Mouse (Mus musculus) hematopoietic stem cell, adult 5-6 weeks (primary cell): ENCODE measurements at regions not wholly inside any gene's neighbourhood (a gene's known extent, or its start where the extent isn't known, plus 50 kb on each side); places are given as distances from the start of the nearest gene placed in this dataset.

Source experiments
- ATAC-seq, 2 experiments: fragments of 125-278 bp in 1 of 2; replicated peaks in 1 of 2; 2 replicates each; pipeline ENCODE4 v1.8.0; 2016 to 2017; ENCODE audit warnings: inconsistent platforms in 2 of 2, mild to moderate bottlenecking in 2 of 2, moderate number of reproducible peaks in 2 of 2, low read depth in 1 of 2, moderate TSS enrichment in 1 of 2; ENCODE audit not compliant: low FRiP score in 2 of 2, poor library complexity in 2 of 2, severe bottlenecking in 2 of 2, insufficient read depth in 1 of 2, low TSS enrichment in 1 of 2

GRCm38 (mm10) chr14:76818256-76819010 lies 218.1 kb upstream of the Ccdc122 start:
- 0 out of 4 replicates have a peak, but pooled peaks have one; percentile 17 to 42 for ATAC-seq

DNA sequence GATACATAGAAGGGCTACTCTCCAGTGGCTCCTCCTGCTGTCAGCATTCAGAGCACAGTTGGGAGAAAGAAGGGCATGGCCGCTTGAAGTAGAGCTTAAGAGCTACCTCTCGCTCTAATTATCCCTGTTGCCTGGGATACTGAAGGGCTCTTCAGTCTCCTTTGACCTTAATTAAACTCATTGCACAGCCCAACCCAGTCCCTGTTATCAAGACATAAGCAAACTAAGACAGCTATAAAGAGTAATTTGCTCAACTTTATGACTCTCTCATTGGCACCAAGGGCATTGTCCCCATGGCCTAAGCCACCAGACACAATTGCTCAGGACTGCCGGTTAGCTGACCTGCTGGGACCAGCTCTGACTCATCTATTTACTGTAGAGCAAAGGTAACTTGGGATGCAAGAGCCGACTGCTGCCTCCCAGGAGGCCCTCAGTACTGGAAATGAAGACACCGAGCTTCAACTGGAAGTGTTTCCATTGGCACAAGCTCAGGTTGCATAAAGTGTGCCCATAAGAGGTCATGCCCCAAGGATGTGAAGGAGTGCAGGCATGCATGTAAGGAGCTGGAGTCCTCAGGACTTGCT lies 219.3 kb upstream of the Ccdc122 start:
- no peak for ATAC-seq

DNA sequence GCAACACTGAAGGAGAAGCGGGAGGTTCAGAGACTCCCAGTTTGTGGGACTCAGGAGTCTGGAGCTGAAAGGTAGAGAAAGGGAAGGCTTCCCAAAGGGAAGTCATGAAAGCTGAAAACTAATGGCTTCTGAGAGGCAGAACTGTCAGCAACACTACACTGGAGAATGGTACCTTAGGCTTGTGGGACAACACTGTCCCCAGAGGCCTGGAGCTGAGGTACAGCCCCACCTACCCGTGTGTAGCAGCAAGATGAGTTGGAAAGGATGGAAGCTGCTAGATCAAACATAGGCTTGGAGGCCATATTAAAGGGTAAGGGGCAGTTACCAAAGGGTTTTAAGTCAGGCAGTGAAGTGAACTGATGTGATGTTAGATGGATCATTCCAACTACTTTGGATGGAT lies 219.9 kb upstream of the Ccdc122 start:
- no peak for ATAC-seq

- no peak for ATAC-seq
Measured at GRCm38 (mm10) chr14:76812155-76812875, 224.3 kb upstream of the Ccdc122 start.

GRCm38 (mm10) chr14:76810697-76811589 lies 225.6 kb upstream of the Ccdc122 start:
- ATAC-seq: no peak

DNA sequence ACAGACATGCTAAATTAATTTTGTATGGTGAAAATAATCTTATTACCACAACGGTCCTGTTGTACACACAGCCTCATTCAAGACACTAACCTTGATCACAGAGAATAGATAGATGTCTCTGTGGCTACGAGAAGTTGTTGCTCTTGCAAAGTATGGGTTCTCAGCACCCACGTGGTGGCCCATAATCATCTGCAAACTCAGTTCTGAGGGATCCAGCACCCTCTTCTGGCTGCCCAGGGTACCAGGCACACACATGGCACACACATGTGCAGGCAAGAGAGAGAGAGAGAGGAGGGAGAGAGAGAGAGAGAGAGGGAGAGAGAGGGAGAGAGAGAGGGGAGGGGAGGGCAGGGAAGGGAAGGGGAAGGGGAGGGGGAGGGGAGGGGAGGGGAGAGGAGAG lies 226.5 kb upstream of the Ccdc122 start:
- no peak for ATAC-seq

DNA sequence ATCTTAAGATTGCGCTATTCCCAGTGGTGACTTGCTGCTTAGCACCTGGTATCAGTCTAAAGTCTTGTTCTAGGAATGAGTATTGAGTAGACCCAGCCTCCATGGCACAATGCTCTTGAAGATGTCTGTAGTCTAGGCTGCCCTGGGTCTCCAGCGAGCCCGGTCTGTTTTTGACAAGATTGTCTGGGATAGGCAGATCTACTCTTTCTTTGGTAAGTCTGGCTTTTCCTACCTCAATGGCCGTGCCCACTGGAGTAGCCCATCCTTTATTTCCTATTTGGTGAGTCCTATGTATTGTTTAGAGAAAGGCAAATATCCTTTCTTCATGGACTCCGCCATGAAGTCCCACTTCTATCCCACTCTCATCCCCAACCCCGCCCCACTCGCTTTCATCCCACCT lies 227.2 kb upstream of the Ccdc122 start:
- ATAC-seq: no peak

DNA sequence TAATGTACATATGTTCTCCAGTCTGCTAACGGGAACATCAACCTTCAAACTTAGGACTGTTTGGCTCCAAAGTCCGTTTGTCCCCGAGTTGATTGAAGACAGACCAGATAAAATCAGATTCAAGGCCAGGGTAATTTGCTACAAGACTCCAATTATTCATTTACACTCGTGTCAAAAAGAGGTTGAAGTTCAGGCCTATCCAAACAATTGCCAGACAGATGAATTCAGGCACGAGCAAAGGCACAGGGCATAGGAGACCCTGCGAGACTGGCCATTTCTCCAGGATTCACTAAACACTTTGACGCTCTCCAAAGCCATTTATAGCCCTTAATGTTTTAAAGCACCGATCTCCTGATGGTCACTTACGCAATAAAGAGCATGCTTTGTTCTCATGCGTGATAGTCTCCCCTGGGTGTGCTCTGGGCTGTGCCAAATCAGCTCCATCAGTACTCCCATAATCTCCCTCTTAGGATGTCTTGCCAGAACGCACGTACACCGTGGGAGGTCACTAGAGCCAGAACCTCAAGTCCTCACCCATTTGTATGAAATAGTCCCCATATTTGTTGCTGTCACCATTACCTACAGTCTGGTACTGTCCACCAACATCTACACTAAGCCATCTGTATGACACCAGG lies 231.3 kb upstream of the Ccdc122 start:
- no peak for ATAC-seq

- no peak for ATAC-seq
Measured at GRCm38 (mm10) chr14:76804447-76805150, 232.0 kb upstream of the Ccdc122 start.

- no peak for ATAC-seq
Measured at GRCm38 (mm10) chr14:76800181-76800580, 236.4 kb upstream of the Ccdc122 start.

- no peak for ATAC-seq
Measured at GRCm38 (mm10) chr14:76799741-76800140, 236.8 kb upstream of the Ccdc122 start.

DNA sequence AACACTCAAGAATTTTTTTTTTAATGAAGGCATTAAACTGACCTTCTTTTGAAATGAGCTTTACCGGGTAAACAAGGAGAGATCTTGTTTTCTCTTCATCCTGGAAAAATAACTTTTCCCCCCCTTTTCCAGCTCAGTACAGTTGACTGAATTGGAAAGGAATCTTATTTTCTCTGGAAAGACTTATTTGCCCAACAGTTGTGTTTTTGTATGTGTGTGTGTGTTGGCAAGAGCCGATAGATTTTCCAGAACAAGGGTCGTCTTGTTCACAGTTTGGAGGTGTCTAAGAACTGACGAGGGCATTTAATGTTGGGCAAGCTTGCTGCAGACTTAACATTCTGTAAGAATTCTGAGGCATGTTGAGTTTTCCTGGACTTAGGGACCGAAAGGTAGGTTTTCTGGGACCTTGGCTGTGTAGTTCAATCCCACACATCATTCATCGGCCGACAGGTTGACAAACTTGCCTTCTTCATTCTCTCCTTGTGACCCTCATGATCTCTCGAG lies 237.6 kb upstream of the Ccdc122 start:
- no peak for ATAC-seq

DNA sequence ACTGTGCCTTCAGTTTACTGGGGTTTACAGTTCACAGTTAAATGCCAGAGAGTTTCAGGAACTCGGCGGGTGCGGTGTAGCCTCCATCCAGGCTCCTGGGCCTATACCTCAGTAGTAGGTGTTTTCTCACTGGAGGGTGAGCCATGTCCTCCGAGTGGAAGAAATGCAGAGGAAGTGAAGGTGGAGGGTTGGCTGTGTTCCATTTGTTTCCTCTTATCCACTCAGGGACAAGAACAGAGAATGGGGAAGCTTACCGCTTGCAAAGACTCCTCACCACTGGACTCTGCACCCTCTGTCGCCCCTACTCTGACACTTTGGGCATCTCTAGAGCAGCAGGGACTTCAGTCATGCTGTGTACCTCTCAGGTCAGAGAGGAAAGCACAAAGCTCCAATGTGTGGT lies 238.1 kb upstream of the Ccdc122 start:
- peak; percentile 42 to 56 for ATAC-seq

DNA sequence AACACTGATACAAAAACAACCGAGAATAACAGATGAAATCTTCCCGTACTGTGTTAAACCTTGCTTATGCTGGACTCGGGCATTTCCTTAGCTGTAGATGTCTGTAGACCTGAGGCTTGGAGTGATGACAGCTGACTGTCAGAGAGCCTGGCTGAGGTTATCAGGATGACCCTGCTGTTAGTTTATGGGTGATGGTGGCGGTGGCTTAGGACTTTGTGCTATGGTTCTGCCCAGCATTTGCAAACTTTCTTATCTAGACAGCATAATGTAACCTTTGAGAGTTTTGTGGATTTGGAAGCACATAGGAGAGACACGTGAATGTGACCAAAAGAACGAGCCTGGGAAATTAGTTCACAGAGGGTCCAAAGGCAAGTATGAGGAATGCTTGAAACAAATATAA lies 239.1 kb upstream of the Ccdc122 start:
- no peak for ATAC-seq

- no peak for ATAC-seq
Measured at GRCm38 (mm10) chr14:76791811-76792571, 235.3 kb upstream of the Serp2 start.

- no peak for ATAC-seq
Measured at GRCm38 (mm10) chr14:76789376-76789775, 232.7 kb upstream of the Serp2 start.
